Mouse (Mus musculus) heart, embryonic 16.5 days (tissue): ENCODE measurements at regions not wholly inside any gene's neighbourhood (a gene's known extent, or its start where the extent isn't known, plus 50 kb on each side); places are given as distances from the start of the nearest gene placed in this dataset. TPM values are rescaled to one million over a fixed set of nuclear protein-coding genes. Genes with fewer than 3 reads are reported as not detected.

ENCODE experiments used
- ATAC-seq: fragments of 200-750 bp; cut with Nextera tagmentation; replicated peaks from 2 replicates; pipeline ENCODE4 v1.8.0; 2017; ENCODE audit warnings: moderate number of reproducible peaks; ENCODE audit not compliant: insufficient read depth, low FRiP score; ENCODE audit errors: extremely low read depth
- H3K27ac ChIP-seq: fragments of 300-500 bp; sonication (generic); 2 replicates; pipeline ENCODE4 v1.5.1; 2014; ENCODE audit warnings: mild to moderate bottlenecking, low read length, control low read depth, moderate library complexity
- H3K27me3 ChIP-seq: fragments of 300-500 bp; sonication (generic); 2 replicates; pipeline ENCODE4 v1.6.1; 2014; ENCODE audit warnings: low read length, mixed read lengths; ENCODE audit not compliant: control insufficient read depth, insufficient read depth
- H3K36me3 ChIP-seq: fragments of 300-500 bp; sonication (generic); 2 replicates; pipeline ENCODE4 v1.6.1; 2014; ENCODE audit not compliant: control insufficient read depth, insufficient read depth
- H3K4me1 ChIP-seq: fragments of 300-500 bp; sonication (generic); 2 replicates; pipeline ENCODE4 v1.6.1; 2014; ENCODE audit warnings: low read length, mixed read lengths; ENCODE audit not compliant: control insufficient read depth, insufficient read depth
- H3K4me2 ChIP-seq: fragments of 300-500 bp; sonication (generic); 2 replicates; pipeline ENCODE4 v1.6.1; 2014; ENCODE audit warnings: low read depth, mild to moderate bottlenecking, control low read depth, low read length
- H3K4me3 ChIP-seq: fragments of 300-500 bp; sonication (generic); 2 replicates; pipeline ENCODE4 v1.5.1; 2014; ENCODE audit warnings: mild to moderate bottlenecking, control low read depth, low read length
- H3K9ac ChIP-seq: fragments of 300-500 bp; sonication (generic); 2 replicates; pipeline ENCODE4 v1.6.1; 2014; ENCODE audit warnings: low read length, control low read depth
- H3K9me3 ChIP-seq: fragments of 300-500 bp; sonication (generic); replicated peaks from 2 replicates; pipeline ENCODE4 v1.6.1; 2016; ENCODE audit warnings: low read length; ENCODE audit not compliant: control insufficient read depth
- WGBS: fragments of 180-500 bp; shearing (Covaris S2); extraction: QIAGEN DNeasy Blood & Tissue Kit; methylation state at CpG from one replicate; pipeline ENCODE4 v1.1.7; 2014; 5-methylcytosine and 5-hydroxymethylcytosine counted together
- microRNA-seq: library from miRNA; unstranded; fragments of <30 nt; microRNA quantifications from one replicate; pipeline ENCODE4, GENCODE M21; 2017

- Histone ChIP-seq H3K4me2 (no peak overlapping the region), H3K9ac (no peak overlapping the region), H3K27ac (no peak overlapping the region), H3K4me3 (no peak overlapping the region), H3K36me3 (no peaks in the 10 kb centered on the region), H3K9me3 (no peaks in the 10 kb centered on the region), H3K4me1 (no peaks in the 10 kb centered on the region), H3K27me3 (no peaks in the 10 kb centered on the region)
- ATAC-seq: no peak
- WGBS: 81% methylated on average over 1 of the region's 1 CpGs
Measured at GRCm38 (mm10) chr13:114759886-114760285, 58.1 kb upstream of the Mocs2 start.

DNA sequence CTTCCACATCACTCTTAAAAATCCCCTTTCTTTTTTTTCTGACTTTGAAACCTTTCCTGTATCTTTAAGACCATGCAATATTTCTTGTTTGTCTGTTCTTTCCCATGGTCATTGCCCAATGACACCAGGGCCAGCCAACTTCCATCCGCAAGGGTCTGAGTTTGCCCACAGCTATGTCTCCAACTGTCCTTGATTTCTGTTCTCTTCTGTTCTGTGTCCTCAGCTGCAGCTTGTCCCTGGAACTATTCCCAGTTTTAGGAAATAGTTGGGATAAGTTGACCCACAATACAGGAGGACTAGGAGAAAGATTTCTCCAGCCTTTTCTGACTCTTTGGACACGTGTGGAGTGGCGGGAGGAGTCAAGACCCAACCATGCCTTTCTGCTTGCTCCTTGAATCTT lies 57.1 kb upstream of the Mocs2 start:
- H3K4me3 ChIP-seq: no peak overlapping the region
- ATAC-seq: no peak
- no peaks in the 10 kb centered on the region for H3K4me1 ChIP-seq
- no peak overlapping the region for H3K4me2 ChIP-seq
- no peak overlapping the region for H3K9ac ChIP-seq
- H3K36me3 ChIP-seq: no peaks in the 10 kb centered on the region
- H3K27ac ChIP-seq: no peak overlapping the region
- no peaks in the 10 kb centered on the region for H3K27me3 ChIP-seq
- no peaks in the 10 kb centered on the region for H3K9me3 ChIP-seq
- WGBS: 78% methylated on average over 3 of the region's 3 CpGs

Small RNA genes lying in the stretch of these regions (microRNA-seq; reads per million reads assigned to microRNA genes)
- gene Gm25950: not detected
